Mouse (Mus musculus) small intestine, adult 10 weeks (tissue): Measurements from ENCODE around the gene Zdhhc4. TPM values are rescaled to one million over a fixed set of nuclear protein-coding genes. Genes with fewer than 3 reads are reported as not detected.

Experiments used
- polyA plus RNA-seq: library from polyadenylated mRNA; stranded (reverse); fragments of 350-450 nt; fragmentation: Illumina TruSeq; extraction: RNeasy Lipid Tissue Mini Kit (QIAGEN cat#74804); gene quantifications from one replicate; pipeline ENCODE4 v1.2.3, GENCODE M21; 2014; ENCODE audit warnings: low replicate concordance

The Zdhhc4 gene
- polyA plus RNA-seq, result 2.7 TPM

DNA sequence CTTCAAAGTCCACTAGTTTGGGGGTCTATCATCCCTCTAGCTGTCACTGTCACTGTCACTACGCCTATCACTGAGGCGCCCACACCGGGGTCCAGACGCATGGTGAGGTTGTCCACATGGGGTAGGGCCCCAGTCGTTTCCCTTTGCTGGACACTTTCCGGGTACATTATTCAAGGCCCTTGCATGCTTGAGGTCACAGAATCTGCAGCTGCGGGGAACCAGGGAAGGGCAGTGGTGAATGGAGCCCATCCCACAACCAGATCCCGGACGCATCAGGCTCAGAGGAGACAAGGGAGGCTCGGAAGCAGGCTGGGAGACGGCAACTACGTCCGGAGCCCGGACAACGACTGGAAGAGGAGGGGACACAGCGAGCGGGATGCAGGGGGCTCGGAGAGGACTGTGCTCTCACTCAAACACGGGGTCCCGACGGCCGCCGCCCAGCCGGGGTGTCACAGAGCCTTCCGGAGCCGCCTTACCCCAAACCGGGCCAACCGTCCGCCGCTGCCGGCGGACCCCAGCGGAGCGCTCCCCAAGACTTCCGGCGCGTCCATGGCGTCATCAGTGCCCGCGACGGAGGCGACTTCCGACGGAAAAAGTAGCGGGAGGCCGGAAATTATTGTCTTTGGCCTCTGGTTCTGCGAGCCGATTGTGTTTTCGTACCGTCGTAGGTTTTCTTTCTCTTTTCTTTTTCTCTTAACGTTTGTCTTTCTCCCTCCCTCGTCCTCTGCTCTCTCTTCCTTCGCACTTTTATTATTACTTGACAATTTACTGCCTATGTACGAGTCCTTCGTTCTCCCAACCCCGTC lies at the start of gene Zdhhc4:
Gene Zdhhc4, minus strand, starts transcription at position 567 of the 806 bp plus-strand sequence.

GRCm38 (mm10) chr5:143356686-143357388 lies 27.8 kb upstream of the Zdhhc4 start, which contains the start of gene Grid2ip:
Gene Grid2ip (plus strand): TSS chr5:143357338.

GRCm38 (mm10) chr5:143314730-143315513 lies 14.1 kb downstream of the Zdhhc4 start, which contains the start of gene E130309D02Rik:
Gene E130309D02Rik (minus strand): TSS chr5:143315360.

DNA sequence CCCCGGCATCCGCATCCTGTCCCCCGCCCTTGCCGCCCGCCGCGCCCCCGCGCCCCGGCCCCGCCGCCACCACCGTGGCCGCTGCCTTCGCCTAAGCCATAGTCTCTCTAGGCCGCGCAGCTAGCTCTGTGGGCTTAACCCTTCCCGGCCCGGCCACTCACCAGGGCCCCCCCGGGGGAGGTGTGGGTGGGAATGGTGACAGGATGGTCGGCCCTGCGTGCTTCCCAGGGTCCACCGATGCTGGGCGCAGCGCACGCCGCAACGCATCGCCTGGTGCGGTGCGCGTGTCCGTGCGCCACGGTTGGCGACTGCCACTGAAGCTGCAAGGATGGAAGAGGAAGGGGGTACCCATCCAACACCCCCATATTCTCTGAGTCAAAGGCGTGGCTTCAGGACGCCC lies 35.7 kb downstream of the Zdhhc4 start, which contains the start of gene Zfp853:
Gene Zfp853, minus strand, starts transcription at position 220 of the 400 bp plus-strand sequence.

GRCm38 (mm10) chr5:143269363-143270150 lies 59.5 kb downstream of the Zdhhc4 start, which contains the start of gene Zfp316:
Gene Zfp316 (minus strand): TSS chr5:143270022.

Other genes starting within 250 kb of the Zdhhc4 start
- gene Rnf216, start 216.3 kb downstream of the Zdhhc4 start, polyA plus RNA-seq, result 21.9 TPM
- gene Olfr718-ps1, start 181.7 kb downstream of the Zdhhc4 start, polyA plus RNA-seq, result not detected
- 4.9 TPM for gene Rbak, start 148.5 kb downstream of the Zdhhc4 start, polyA plus RNA-seq
- gene Spdye4b, start 148.2 kb downstream of the Zdhhc4 start, polyA plus RNA-seq, result not detected
- gene Spdye4a, start 102.4 kb downstream of the Zdhhc4 start, polyA plus RNA-seq, result not detected
- gene Zfp12, start 94.1 kb downstream of the Zdhhc4 start, polyA plus RNA-seq, result 3.0 TPM
- 0.15 TPM for gene Zfp316, start 59.2 kb downstream of the Zdhhc4 start, polyA plus RNA-seq
- not detected for gene Zfp853, start 35.6 kb downstream of the Zdhhc4 start, polyA plus RNA-seq
- 0.30 TPM for gene E130309D02Rik, start 13.9 kb downstream of the Zdhhc4 start, polyA plus RNA-seq
- not detected for gene Grid2ip, start 28.1 kb upstream of the Zdhhc4 start, polyA plus RNA-seq
- 173 TPM for gene Kdelr2, start 74.6 kb upstream of the Zdhhc4 start, polyA plus RNA-seq
- 1.2 TPM for gene Daglb, start 135.3 kb upstream of the Zdhhc4 start, polyA plus RNA-seq
- 457 TPM for gene Rac1, start 198.8 kb upstream of the Zdhhc4 start, polyA plus RNA-seq